Comparison of ENCODE assay signal across 8 mouse cellular contexts in the genomic region with DNA sequence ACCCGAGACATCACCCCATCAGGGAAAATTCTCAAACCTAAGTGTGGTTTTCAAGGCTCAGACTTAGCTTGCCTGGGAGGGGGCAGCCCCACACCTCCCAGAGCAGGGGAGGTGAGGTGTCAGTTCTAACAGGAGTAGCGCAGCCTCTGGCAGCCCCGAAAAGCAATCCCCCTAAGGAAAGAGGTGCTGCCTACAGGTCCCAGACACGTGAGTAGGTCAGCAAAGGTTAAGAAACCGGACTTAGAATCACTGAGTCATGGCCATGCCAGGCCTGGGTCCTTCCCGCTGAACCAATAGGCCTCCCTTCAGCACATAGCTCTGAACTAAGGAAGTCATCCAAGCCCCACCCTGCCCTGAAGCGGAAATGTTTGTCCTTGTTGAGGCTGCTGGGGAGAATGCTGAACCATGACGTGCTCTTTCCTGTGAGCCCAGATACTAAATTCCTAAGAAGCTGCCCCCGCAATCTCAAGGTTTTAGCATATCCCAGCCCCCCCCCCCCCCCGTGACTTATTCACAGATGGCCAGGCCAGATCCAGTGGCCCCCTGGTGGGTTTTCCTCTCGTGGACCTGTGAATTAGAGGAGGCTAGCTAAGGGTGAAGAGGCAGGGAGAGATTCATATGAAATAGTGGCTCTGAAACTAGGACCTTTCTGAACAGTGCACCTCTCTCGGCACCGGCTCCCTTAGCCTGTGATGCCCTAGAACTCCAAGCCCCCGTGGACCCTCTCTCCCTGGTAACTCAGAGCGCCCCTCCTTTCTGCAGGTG. TPM values are rescaled to one million over a fixed set of nuclear protein-coding genes. Genes with fewer than 3 reads are reported as not detected.
DNase-seq lines count a peak whose midpoint lies in the region; ATAC-seq and TF ChIP-seq lines count a peak whose summit lies in the region.

No protein-coding gene starts in this region.

- H3K4me3 ChIP-seq in C2C12 (ENCODE audit: insufficient read depth, poor library complexity, severe bottlenecking) = no peak overlapping the region
- no peak overlapping the region for H3K4me3 ChIP-seq in embryonic facial prominence, embryonic 11.5 days (ENCODE audit: low read depth, low read length)
- H3K4me3 ChIP-seq in heart, embryonic 12.5 days = no peak overlapping the region
- H3K4me3 ChIP-seq in kidney, embryonic 15.5 days (replicated peaks) = no peak overlapping the region
- no peak overlapping the region; the same call in 1 of the 2 replicates for H3K4me3 ChIP-seq in spleen, adult 2 months (ENCODE audit: extremely low read depth, insufficient read depth, insufficient read length)

- H3K36me3 ChIP-seq in C2C12 (ENCODE audit: control insufficient read depth, insufficient read depth) = peaks cover 39% of the 10 kb centered on the region
- H3K36me3 ChIP-seq in embryonic facial prominence, embryonic 11.5 days (replicated peaks; ENCODE audit: control insufficient read depth, insufficient read depth, low read depth, low read length) = no peaks in the 10 kb centered on the region; the same call in 1 of the 2 replicates
- H3K36me3 ChIP-seq in heart, embryonic 12.5 days = peaks cover 13% of the 10 kb centered on the region
- peaks cover 15% of the 10 kb centered on the region; the same call in 1 of the 2 replicates for H3K36me3 ChIP-seq in kidney, embryonic 15.5 days
- peaks cover 4% of the 10 kb centered on the region; the same call in 1 of the 2 replicates for H3K36me3 ChIP-seq in spleen, adult 2 months (ENCODE audit: control insufficient read depth, insufficient read depth, low read length)

- H3K27me3 ChIP-seq in C2C12 (ENCODE audit: control insufficient read depth, insufficient read depth, insufficient read length) = no peaks in the 10 kb centered on the region
- no peaks in the 10 kb centered on the region for H3K27me3 ChIP-seq in embryonic facial prominence, embryonic 11.5 days (ENCODE audit: control insufficient read depth, insufficient read depth, low read length)
- H3K27me3 ChIP-seq in heart, embryonic 12.5 days (replicated peaks) = peaks cover 12% of the 10 kb centered on the region; the same call in 1 of the 2 replicates
- no peaks in the 10 kb centered on the region for H3K27me3 ChIP-seq in kidney, embryonic 15.5 days
- no peaks in the 10 kb centered on the region for H3K27me3 ChIP-seq in spleen, adult 2 months (ENCODE audit: control insufficient read depth, insufficient read depth, low read length)

- ATAC-seq in embryonic facial prominence, embryonic 11.5 days (replicated peaks; ENCODE audit: insufficient number of reproducible peaks, low FRiP score, low TSS enrichment, low read depth) = no peak
- peak; percentile 79 for ATAC-seq in heart, embryonic 12.5 days (ENCODE audit: insufficient number of reproducible peaks, low FRiP score)
- ATAC-seq in kidney, embryonic 15.5 days (replicated peaks; ENCODE audit: low FRiP score) = peak; percentile 68

- no peaks in the 10 kb centered on the region for H3K9me3 ChIP-seq in embryonic facial prominence, embryonic 11.5 days (replicated peaks; ENCODE audit: control insufficient read depth, low read length)
- H3K9me3 ChIP-seq in heart, embryonic 12.5 days (replicated peaks) = no peaks in the 10 kb centered on the region
- no peaks in the 10 kb centered on the region for H3K9me3 ChIP-seq in kidney, embryonic 15.5 days (replicated peaks)

- TF ChIP-seq CTCF in C2C12 (IDR thresholded peaks at IDR 0.05; ENCODE audit: control insufficient read depth, insufficient read depth, insufficient read length) = no peak
- TF ChIP-seq CTCF in spleen, adult 2 months (IDR thresholded peaks at IDR 0.05; ENCODE audit: extremely low read depth, insufficient read depth, insufficient read length, insufficient replicate concordance) = no peak

- peak; percentile 96 for DNase-seq in ES-CJ7 (ENCODE audit: low read depth, low spot score)
- no peak for DNase-seq in embryonic facial prominence, embryonic 11.5 days (ENCODE audit: low spot score)
- DNase-seq in lung, postnatal 14 days = peak; percentile 78
- peak; percentile 55 to 69 for DNase-seq in spleen, adult 2 months (ENCODE audit: low read depth in 1 of 2, low spot score in 2 of 2)
- no peak for DNase-seq in layer of hippocampus, adult 9-10 months (ENCODE audit: low spot score)

- H3K9ac ChIP-seq in embryonic facial prominence, embryonic 11.5 days (replicated peaks; ENCODE audit: low read length) = peak overlapping the region; percentile 63; the same call in 1 of the 2 replicates
- H3K9ac ChIP-seq in heart, embryonic 12.5 days = peak overlapping the region; percentile 16; the same call in 1 of the 2 replicates
- peak overlapping the region; percentile 29; the same call in 1 of the 2 replicates for H3K9ac ChIP-seq in kidney, embryonic 15.5 days

- TF ChIP-seq POLR2A in spleen, adult 2 months (IDR thresholded peaks at IDR 0.05; ENCODE audit: low read depth, low read length) = no peak

- peak overlapping the region; percentile 49 for H3ac ChIP-seq in C2C12 (ENCODE audit: control insufficient read depth, insufficient read length, low read depth)

- H3K27ac ChIP-seq in embryonic facial prominence, embryonic 11.5 days (replicated peaks; ENCODE audit: low read depth, low read length) = peak overlapping the region; percentile 43; the same call in 1 of the 2 replicates
- H3K27ac ChIP-seq in heart, embryonic 12.5 days (ENCODE audit: poor library complexity, severe bottlenecking) = peak overlapping the region; percentile 74
- peak overlapping the region; percentile 94 for H3K27ac ChIP-seq in kidney, embryonic 15.5 days
- peak overlapping the region; percentile 97 for H3K27ac ChIP-seq in spleen, adult 2 months (ENCODE audit: insufficient read depth, low read length)

- WGBS in embryonic facial prominence, embryonic 11.5 days = 47% methylated on average over 15 of the region's 15 CpGs
- WGBS in heart, embryonic 12.5 days = 38% methylated on average over 15 of the region's 15 CpGs
- WGBS in kidney, embryonic 15.5 days = 27% methylated on average over 15 of the region's 15 CpGs
- 25% methylated on average over 15 of the region's 15 CpGs for WGBS in spleen, adult 2 months

- peaks cover 19% of the 10 kb centered on the region for H3K79me2 ChIP-seq in C2C12 (ENCODE audit: control insufficient read depth, insufficient read depth)

- H3K79me3 ChIP-seq in C2C12 (ENCODE audit: low read depth) = peaks cover 5% of the 10 kb centered on the region

- H3K4me1 ChIP-seq in embryonic facial prominence, embryonic 11.5 days (ENCODE audit: control insufficient read depth, insufficient read depth, low read length) = peaks cover 10% of the 10 kb centered on the region
- peaks cover 21% of the 10 kb centered on the region for H3K4me1 ChIP-seq in heart, embryonic 12.5 days (replicated peaks)
- H3K4me1 ChIP-seq in kidney, embryonic 15.5 days = peaks cover 32% of the 10 kb centered on the region
- peaks cover 41% of the 10 kb centered on the region for H3K4me1 ChIP-seq in spleen, adult 2 months (ENCODE audit: control insufficient read depth, insufficient read depth, insufficient read length)

- H3K4me2 ChIP-seq in embryonic facial prominence, embryonic 11.5 days (ENCODE audit: low read depth, low read length) = no peak overlapping the region
- no peak overlapping the region for H3K4me2 ChIP-seq in heart, embryonic 12.5 days
- peak overlapping the region; percentile 39 for H3K4me2 ChIP-seq in kidney, embryonic 15.5 days

TF ChIP-seq in C2C12, 6 proteins besides CTCF, POLR2A, EP300 and RAD21:
- TF ChIP-seq CEBPB (IDR thresholded peaks at IDR 0.05; ENCODE audit: low read depth) (no peak), MAX (IDR thresholded peaks at IDR 0.05) (peak; percentile 58), USF1 (IDR thresholded peaks at IDR 0.05; ENCODE audit: low read depth) (peak; percentile 60), MYOG (IDR thresholded peaks at IDR 0.05; ENCODE audit: control insufficient read depth, extremely low read depth, insufficient read length) (no peak), MYOD1 (IDR thresholded peaks at IDR 0.05; ENCODE audit: control insufficient read depth, insufficient read length, low read depth) (no peak), FOSL1 (IDR thresholded peaks at IDR 0.05; ENCODE audit: insufficient read depth, low read length, poor library complexity, severe bottlenecking) (no peak)

RNA-seq across cellular contexts. Expression of gene Tctex1d4, which starts 0.5 kb away (rescaled TPM):
- polyA plus RNA-seq in C2C12 (2012; fragmentation: generic; extraction: Trizol) = 0.12 TPM
- not detected in 2 replicates for polyA plus RNA-seq in embryonic facial prominence, embryonic 11.5 days (2014; fragmentation: Nextera tagmentation; extraction: Ambion mirVana)
- polyA plus RNA-seq in heart, embryonic 12.5 days (2016; fragmentation: Nextera tagmentation; extraction: Ambion mirVana) = not detected in 2 replicates
- polyA plus RNA-seq in kidney, embryonic 15.5 days (2015; fragmentation: Nextera tagmentation; extraction: Ambion mirVana) = not detected in 2 replicates
- polyA plus RNA-seq in spleen, adult 2 months (2012; rRNA removed) = 1.6 TPM in 2 replicates

RNA-seq across cellular contexts. Expression of gene Btbd19, which starts 0.6 kb away (rescaled TPM):
- 23.7 TPM for polyA plus RNA-seq in C2C12 (2012; fragmentation: generic; extraction: Trizol)
- polyA plus RNA-seq in embryonic facial prominence, embryonic 11.5 days (2014; fragmentation: Nextera tagmentation; extraction: Ambion mirVana) = 1.8 and 2.8 TPM in 2 replicates
- 3.3 and 3.5 TPM in 2 replicates for polyA plus RNA-seq in heart, embryonic 12.5 days (2016; fragmentation: Nextera tagmentation; extraction: Ambion mirVana)
- polyA plus RNA-seq in kidney, embryonic 15.5 days (2015; fragmentation: Nextera tagmentation; extraction: Ambion mirVana) = 5.2 and 6.6 TPM in 2 replicates
- 15.4 and 17.5 TPM in 2 replicates for polyA plus RNA-seq in spleen, adult 2 months (2012; rRNA removed)

RNA-seq across cellular contexts. Expression of gene Plk3, which starts 7.7 kb away (rescaled TPM):
- polyA plus RNA-seq in C2C12 (2012; fragmentation: generic; extraction: Trizol) = 15.2 TPM
- 4.9 and 7.2 TPM in 2 replicates for polyA plus RNA-seq in embryonic facial prominence, embryonic 11.5 days (2014; fragmentation: Nextera tagmentation; extraction: Ambion mirVana)
- polyA plus RNA-seq in heart, embryonic 12.5 days (2016; fragmentation: Nextera tagmentation; extraction: Ambion mirVana) = 2.6 TPM in 2 replicates
- 2.9 and 3.5 TPM in 2 replicates for polyA plus RNA-seq in kidney, embryonic 15.5 days (2015; fragmentation: Nextera tagmentation; extraction: Ambion mirVana)
- polyA plus RNA-seq in spleen, adult 2 months (2012; rRNA removed) = 12.4 and 18.7 TPM in 2 replicates

RNA-seq across cellular contexts. Expression of gene Rps8, which starts 30.0 kb away (rescaled TPM):
- polyA plus RNA-seq in C2C12 (2012; fragmentation: generic; extraction: Trizol) = 3,482 TPM
- 963 and 976 TPM in 2 replicates for polyA plus RNA-seq in embryonic facial prominence, embryonic 11.5 days (2014; fragmentation: Nextera tagmentation; extraction: Ambion mirVana)
- polyA plus RNA-seq in heart, embryonic 12.5 days (2016; fragmentation: Nextera tagmentation; extraction: Ambion mirVana) = 612 and 621 TPM in 2 replicates
- polyA plus RNA-seq in kidney, embryonic 15.5 days (2015; fragmentation: Nextera tagmentation; extraction: Ambion mirVana) = 1,027 and 1,077 TPM in 2 replicates
- polyA plus RNA-seq in spleen, adult 2 months (2012; rRNA removed) = 578 and 703 TPM in 2 replicates

RNA-seq across cellular contexts. Expression of gene Ptch2, which starts 30.2 kb away (rescaled TPM):
- 0.20 TPM for polyA plus RNA-seq in C2C12 (2012; fragmentation: generic; extraction: Trizol)
- 2.7 and 5.6 TPM in 2 replicates for polyA plus RNA-seq in embryonic facial prominence, embryonic 11.5 days (2014; fragmentation: Nextera tagmentation; extraction: Ambion mirVana)
- 2.6 and 2.7 TPM in 2 replicates for polyA plus RNA-seq in heart, embryonic 12.5 days (2016; fragmentation: Nextera tagmentation; extraction: Ambion mirVana)
- 7.6 and 10.2 TPM in 2 replicates for polyA plus RNA-seq in kidney, embryonic 15.5 days (2015; fragmentation: Nextera tagmentation; extraction: Ambion mirVana)
- polyA plus RNA-seq in spleen, adult 2 months (2012; rRNA removed) = 0.45 and 0.51 TPM in 2 replicates

Comparison
In these comparisons a context has a peak if more than half of its experiments do, and no peak if none do; other contexts are left out.
1. DNase-seq: peak in ES-CJ7 (single experiment), lung, postnatal 14 days (single experiment) and spleen, adult 2 months (2 of 2); none in embryonic facial prominence, embryonic 11.5 days (single experiment) and layer of hippocampus, adult 9-10 months (single experiment).
2. H3K27ac ChIP-seq: peak in every context shown above with its lines; median percentile 97 in spleen, adult 2 months; 94 in kidney, embryonic 15.5 days; 74 in heart, embryonic 12.5 days; 43 in embryonic facial prominence, embryonic 11.5 days.
3. Peak in every context shown above with its lines, with median percentiles within 50 percentile points of each other: H3K9ac ChIP-seq.